Mouse (Mus musculus) kidney, adult 2 months (tissue): Measurements from ENCODE around the gene Nipal1.

Experiments used
- CTCF ChIP-seq: fragments of 200-500 bp; conservative IDR thresholded peaks from 2 replicates; pipeline ENCODE4 v1.5.1; 2011; ENCODE audit warnings: low read depth, mild to moderate bottlenecking, control low read depth, low read length, moderate library complexity, mixed read lengths; ENCODE audit not compliant: insufficient read depth, insufficient read length
- POLR2A ChIP-seq: fragments of 200-500 bp; IDR thresholded peaks from one replicate; pipeline ENCODE4 v1.6.1; 2011; ENCODE audit warnings: low read depth, low read length, control low read depth

GRCm38 (mm10) chr5:72706722-72707121 is 59.1 kb downstream of the Nipal1 start:
- no peak for TF ChIP-seq CTCF
- TF ChIP-seq POLR2A: no peak
